Mouse (Mus musculus) intestine, embryonic 14.5 days (tissue): Measurements from ENCODE around the gene Als2cr12. TPM values are rescaled to one million over a fixed set of nuclear protein-coding genes. Genes with fewer than 3 reads are reported as not detected.
"Not testable (repeated sequence)": the region's sequence is repeated elsewhere in the genome, so short reads cannot be mapped to it uniquely, and the experiment has no call there.

Experiments used
- ATAC-seq: fragments of 200-750 bp; cut with Nextera tagmentation; replicated peaks from 2 replicates; pipeline ENCODE4 v1.8.0; 2017; ENCODE audit warnings: low read depth, moderate number of reproducible peaks, moderate TSS enrichment, moderate library complexity; ENCODE audit not compliant: low FRiP score, low TSS enrichment
- DNase-seq: peaks from one replicate; pipeline ENCODE4 v3.0.0-alpha.2; 2018; ENCODE audit warnings: low spot score
- H3K27ac ChIP-seq: fragments of 300-500 bp; sonication (generic); 2 replicates; pipeline ENCODE4 v1.5.1; 2014; ENCODE audit warnings: low read depth, mild to moderate bottlenecking, control low read depth
- H3K27me3 ChIP-seq: fragments of 300-500 bp; sonication (generic); replicated peaks from 2 replicates; pipeline ENCODE4 v1.6.1; 2014; ENCODE audit warnings: low read length, control low read depth; ENCODE audit not compliant: control insufficient read depth, insufficient read depth
- H3K36me3 ChIP-seq: fragments of 300-500 bp; sonication (generic); 2 replicates; pipeline ENCODE4 v1.6.1; 2014; ENCODE audit warnings: low read length, control low read depth; ENCODE audit not compliant: control insufficient read depth, insufficient read depth
- H3K4me1 ChIP-seq: fragments of 300-500 bp; sonication (generic); replicated peaks from 2 replicates; pipeline ENCODE4 v1.6.1; 2014; ENCODE audit warnings: low read length, control low read depth, mixed read lengths; ENCODE audit not compliant: control insufficient read depth, insufficient read depth
- H3K4me2 ChIP-seq: fragments of 300-500 bp; sonication (generic); 2 replicates; pipeline ENCODE4 v1.6.1; 2014; ENCODE audit warnings: low read length
- H3K4me3 ChIP-seq: fragments of 300-500 bp; sonication (generic); 2 replicates; pipeline ENCODE4 v1.5.1; 2014; ENCODE audit warnings: low read depth, low read length, control low read depth, mixed read lengths
- H3K9ac ChIP-seq: fragments of 300-500 bp; sonication (generic); 2 replicates; pipeline ENCODE4 v1.6.1; 2014; ENCODE audit warnings: mild to moderate bottlenecking, low read length
- H3K9me3 ChIP-seq: fragments of 300-500 bp; sonication (generic); 2 replicates; pipeline ENCODE4 v1.6.1; 2016; ENCODE audit warnings: low read length, control low read depth; ENCODE audit not compliant: control insufficient read depth
- WGBS: fragments of 180-500 bp; shearing (Covaris S2); extraction: QIAGEN DNeasy Blood & Tissue Kit; methylation state at CpG from one replicate; pipeline ENCODE4 v1.1.7; 2014; 5-methylcytosine and 5-hydroxymethylcytosine counted together
- polyA plus RNA-seq: library from polyadenylated mRNA; unstranded; fragments of >200 nt; fragmentation: Nextera tagmentation; extraction: Ambion mirVana; gene quantifications from 2 replicates; pipeline ENCODE4 v1.2.1, GENCODE M21; 2014

The Als2cr12 gene
- polyA plus RNA-seq, 1 experiment from 2014 or later: not detected

GRCm38 (mm10) chr1:58714361-58714760, 18.6 kb upstream of the Als2cr12 start:
- 69% methylated on average over 1 of the region's 1 CpGs for WGBS
- peak overlapping the region; percentile 74 for H3K9ac ChIP-seq
- no peaks in the 10 kb centered on the region for H3K9me3 ChIP-seq
- peak overlapping the region; percentile 82 for H3K4me2 ChIP-seq
- H3K36me3 ChIP-seq: peaks cover 38% of the 10 kb centered on the region
- peaks cover 9% of the 10 kb centered on the region for H3K4me1 ChIP-seq
- H3K4me3 ChIP-seq: peak overlapping the region; percentile 65
- no peak for DNase-seq
- H3K27me3 ChIP-seq: no peaks in the 10 kb centered on the region
- ATAC-seq: no peak
- H3K27ac ChIP-seq: peak overlapping the region; percentile 90; the same call in 1 of the 2 replicates

GRCm38 (mm10) chr1:58713893-58714231, 18.1 kb upstream of the Als2cr12 start:
- 36% methylated on average over 4 of the region's 4 CpGs for WGBS
- peak overlapping the region; percentile 90 for H3K27ac ChIP-seq
- peaks cover 33% of the 10 kb centered on the region for H3K36me3 ChIP-seq
- peak overlapping the region; percentile 82 for H3K4me2 ChIP-seq
- H3K4me1 ChIP-seq: peaks cover 9% of the 10 kb centered on the region
- ATAC-seq: no peak
- DNase-seq: peak; percentile 58
- no peaks in the 10 kb centered on the region for H3K9me3 ChIP-seq
- peak overlapping the region; percentile 74 for H3K9ac ChIP-seq
- no peaks in the 10 kb centered on the region for H3K27me3 ChIP-seq
- H3K4me3 ChIP-seq: peak overlapping the region; percentile 65

- H3K4me3 ChIP-seq: peak overlapping the region; percentile 65
- 2% methylated on average over 31 of the region's 31 CpGs for WGBS
- H3K4me2 ChIP-seq: peak overlapping the region; percentile 82
- H3K36me3 ChIP-seq: peaks cover 30% of the 10 kb centered on the region
- H3K27ac ChIP-seq: peak overlapping the region; percentile 90
- no peaks in the 10 kb centered on the region for H3K9me3 ChIP-seq
- ATAC-seq (peak; percentile 14; the same call in 1 of the 2 replicates), DNase-seq (peak; percentile 84)
- H3K4me1 ChIP-seq: peaks cover 9% of the 10 kb centered on the region
- H3K27me3 ChIP-seq: no peaks in the 10 kb centered on the region
- peak overlapping the region; percentile 74 for H3K9ac ChIP-seq
Measured at GRCm38 (mm10) chr1:58713081-58713892, 17.5 kb upstream of the Als2cr12 start.

- Histone ChIP-seq H3K27me3 (no peaks in the 10 kb centered on the region), H3K9ac (peak overlapping the region; percentile 89), H3K9me3 (no peaks in the 10 kb centered on the region), H3K27ac (peak overlapping the region; percentile 99), H3K36me3 (peaks cover 24% of the 10 kb centered on the region), H3K4me2 (peak overlapping the region; percentile 82), H3K4me1 (peaks cover 9% of the 10 kb centered on the region), H3K4me3 (peak overlapping the region; percentile 65)
- peak; percentile 82 for DNase-seq
- 2% methylated on average over 17 of the region's 17 CpGs for WGBS
- ATAC-seq: peak; percentile 83
Measured at GRCm38 (mm10) chr1:58712076-58713061, 16.6 kb upstream of the Als2cr12 start.

- WGBS: 0% methylated on average over 45 of the region's 45 CpGs
- Histone ChIP-seq H3K9ac (peak within 1 kb of the TSS; percentile 89), H3K27ac (peak within 1 kb of the TSS; percentile 99), H3K4me2 (peak within 1 kb of the TSS; percentile 82), H3K4me1 (peaks cover 9% of the 10 kb centered on the region), H3K36me3 (peaks cover 18% of the 10 kb centered on the region), H3K27me3 (no peaks in the 10 kb centered on the region), H3K9me3 (no peaks in the 10 kb centered on the region), H3K4me3 (peak within 1 kb of the TSS; percentile 65)
- ATAC-seq (peak; percentile 69), DNase-seq (peak; percentile 91)
Measured at GRCm38 (mm10) chr1:58711365-58712016, 15.7 kb upstream of the Als2cr12 start, which contains the start of gene Cflar. TSS of gene Cflar (plus strand) at chr1:58711508.

- H3K27ac ChIP-seq: peak overlapping the region; percentile 99
- peak overlapping the region; percentile 65 for H3K4me3 ChIP-seq
- H3K9ac ChIP-seq: peak overlapping the region; percentile 89
- DNase-seq: peak; percentile 70
- WGBS: 44% methylated on average over 10 of the region's 10 CpGs
- H3K4me2 ChIP-seq: peak overlapping the region; percentile 82
- no peaks in the 10 kb centered on the region for H3K9me3 ChIP-seq
- H3K4me1 ChIP-seq: peaks cover 4% of the 10 kb centered on the region
- peaks cover 14% of the 10 kb centered on the region for H3K36me3 ChIP-seq
- no peaks in the 10 kb centered on the region for H3K27me3 ChIP-seq
- ATAC-seq: no peak
Measured at GRCm38 (mm10) chr1:58710711-58711364, 15.0 kb upstream of the Als2cr12 start.

GRCm38 (mm10) chr1:58710043-58710442, 14.3 kb upstream of the Als2cr12 start:
- ATAC-seq, DNase-seq, H3K4me2 ChIP-seq, H3K27me3 ChIP-seq, H3K9ac ChIP-seq, H3K27ac ChIP-seq, H3K4me1 ChIP-seq, H3K36me3 ChIP-seq, H3K9me3 ChIP-seq, H3K4me3 ChIP-seq: not testable (repeated sequence)
- 90% methylated on average over 1 of the region's 1 CpGs for WGBS
